ENCODE assay signal across 10 mouse cellular contexts in the genomic region with DNA sequence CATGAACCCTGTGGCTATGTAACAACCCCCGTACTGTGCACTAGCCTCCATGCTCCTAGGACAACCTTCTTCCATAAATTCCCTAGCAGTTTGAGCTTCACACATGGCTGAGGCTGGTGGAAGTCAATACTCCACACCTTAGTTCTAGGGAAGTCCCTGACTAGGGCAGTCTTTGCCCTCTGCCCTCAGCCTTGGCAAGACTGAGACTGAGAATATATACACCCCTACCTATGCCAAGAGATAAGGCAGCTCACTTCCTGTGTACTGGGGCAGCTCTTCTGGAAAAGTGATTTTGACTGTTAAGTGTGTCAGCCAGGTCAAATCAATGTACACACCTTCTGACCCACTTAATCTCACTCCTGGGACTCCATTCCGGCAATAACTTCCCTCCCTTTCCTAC. TPM values are rescaled to one million over a fixed set of nuclear protein-coding genes. Genes with fewer than 3 reads are reported as not detected.
A peak's percentile ranks its signal among the peaks of the same experiment; 100 is the strongest.
DNase-seq lines count a peak whose midpoint lies in the region; ATAC-seq and TF ChIP-seq lines count a peak whose summit lies in the region.
"Had no signal": no experiment of that assay in that cellular context is flagged by ENCODE, and none has a peak within 500 bp of the region (broad histone marks: within the 10 kb centered on the region; RNA-seq: fewer than 3 reads in every experiment).

No protein-coding gene starts in this region.

- no peak for TF ChIP-seq CTCF in G1E (IDR thresholded peaks at IDR 0.05; ENCODE audit: low read depth, low read length)

- DNase-seq in kidney, adult 11 months = no peak
- DNase-seq in G1E (ENCODE audit: low spot score) (no peak), adipocyte (ENCODE audit: low spot score) (no peak)
- DNase-seq in naive thymus-derived CD4-positive, alpha-beta T cell, adult 2 months (ENCODE audit: low read depth) = peak; percentile 67
- DNase-seq: right cerebral cortex, adult 18-20 months had no signal

- ATAC-seq in kidney, embryonic 14.5 days (ENCODE audit: low FRiP score, low TSS enrichment) = peak; percentile 39; the same call in 1 of the 2 replicates
- ATAC-seq in G1E (ENCODE audit: extremely low read depth, insufficient number of reproducible peaks, low FRiP score, poor library complexity, severe bottlenecking) = 0 out of 2 replicates have a peak, but pooled peaks have one; percentile 25
- ATAC-seq in intestine, embryonic 16.5 days = peak; percentile 91
- ATAC-seq in cerebellum, adult (ENCODE audit: insufficient number of reproducible peaks, low FRiP score, low TSS enrichment) = no peak

- 19% methylated on average over 2 of the region's 2 CpGs for WGBS in kidney, embryonic 14.5 days
- WGBS in intestine, embryonic 16.5 days = 47% methylated on average over 2 of the region's 2 CpGs

- no peak overlapping the region for H3K4me3 ChIP-seq in kidney, embryonic 14.5 days (ENCODE audit: low read length)
- no peak overlapping the region for H3K4me3 ChIP-seq in G1E (ENCODE audit: low read depth, low read length)
- no peak overlapping the region for H3K4me3 ChIP-seq in intestine, embryonic 16.5 days (ENCODE audit: low read length)
- H3K4me3 ChIP-seq: limb, embryonic 12.5 days had no signal

- H3K27ac ChIP-seq in kidney, embryonic 14.5 days (ENCODE audit: low read depth, low read length) = no peak overlapping the region
- H3K27ac ChIP-seq in intestine, embryonic 16.5 days (ENCODE audit: low read length) = peak overlapping the region; percentile 12
- H3K27ac ChIP-seq: limb, embryonic 12.5 days had no signal

- no peaks in the 10 kb centered on the region for H3K9me3 ChIP-seq in kidney, embryonic 14.5 days (ENCODE audit: control insufficient read depth, low read length)
- H3K9me3 ChIP-seq in G1E (replicated peaks) = no peaks in the 10 kb centered on the region
- no peaks in the 10 kb centered on the region for H3K9me3 ChIP-seq in intestine, embryonic 16.5 days (ENCODE audit: control insufficient read depth, low read length)
- H3K9me3 ChIP-seq: limb, embryonic 12.5 days had no signal

- H3K4me2 ChIP-seq in kidney, embryonic 14.5 days (replicated peaks; ENCODE audit: low read depth, low read length) = no peak overlapping the region
- H3K4me2 ChIP-seq in intestine, embryonic 16.5 days (ENCODE audit: low read depth, low read length) = no peak overlapping the region
- H3K4me2 ChIP-seq: limb, embryonic 12.5 days had no signal

- H3K9ac ChIP-seq in kidney, embryonic 14.5 days (ENCODE audit: low read depth, low read length) = no peak overlapping the region
- H3K9ac ChIP-seq in intestine, embryonic 16.5 days (ENCODE audit: low read depth, low read length) = no peak overlapping the region
- H3K9ac ChIP-seq: limb, embryonic 12.5 days had no signal

- peaks cover 6% of the 10 kb centered on the region; the same call in 1 of the 2 replicates for H3K36me3 ChIP-seq in kidney, embryonic 14.5 days (ENCODE audit: control insufficient read depth, insufficient read depth, low read length)
- peaks cover 81% of the 10 kb centered on the region for H3K36me3 ChIP-seq in G1E (replicated peaks)
- no peaks in the 10 kb centered on the region for H3K36me3 ChIP-seq in intestine, embryonic 16.5 days (ENCODE audit: control insufficient read depth, insufficient read depth, low read length)

- peaks cover 45% of the 10 kb centered on the region for H3K4me1 ChIP-seq in kidney, embryonic 14.5 days (ENCODE audit: control insufficient read depth, insufficient read depth, low read length)
- H3K4me1 ChIP-seq in G1E (ENCODE audit: insufficient read depth, low read depth, low read length) = peaks cover 68% of the 10 kb centered on the region
- peaks cover 52% of the 10 kb centered on the region for H3K4me1 ChIP-seq in intestine, embryonic 16.5 days (ENCODE audit: control insufficient read depth, insufficient read depth, low read length)

- no peaks in the 10 kb centered on the region for H3K27me3 ChIP-seq in kidney, embryonic 14.5 days (ENCODE audit: control insufficient read depth, insufficient read depth, low read length)
- H3K27me3 ChIP-seq in G1E (ENCODE audit: insufficient read depth, low read length) = no peaks in the 10 kb centered on the region
- H3K27me3 ChIP-seq in intestine, embryonic 16.5 days (replicated peaks; ENCODE audit: control insufficient read depth, insufficient read depth, low read length) = no peaks in the 10 kb centered on the region
- H3K27me3 ChIP-seq: limb, embryonic 12.5 days had no signal

RNA-seq across cellular contexts. Expression of a gene that starts 34.0 kb away (rescaled TPM):
- 0.57 and 0.65 TPM in 2 replicates for polyA plus RNA-seq in kidney, embryonic 14.5 days (2014; fragmentation: Nextera tagmentation; extraction: Ambion mirVana)
- not detected in 2 replicates for total RNA-seq in G1E (2014; fragmentation: Nextera tagmentation)
- 0.12 and 0.27 TPM in 2 replicates for total RNA-seq in G1E (2017)
- polyA plus RNA-seq in G1E (2012) = 0.06 and 0.07 TPM in 2 replicates
- polyA plus RNA-seq in intestine, embryonic 16.5 days (2015; fragmentation: Nextera tagmentation; extraction: Ambion mirVana) = 0.11 and 0.13 TPM in 2 replicates
- total RNA-seq: granulocyte monocyte progenitor cell, adult 5-6 weeks had no signal

RNA-seq across cellular contexts. Expression of a gene that starts 39.6 kb away (rescaled TPM):
- polyA plus RNA-seq in kidney, embryonic 14.5 days (2014; fragmentation: Nextera tagmentation; extraction: Ambion mirVana) = 67.4 and 118 TPM in 2 replicates
- total RNA-seq in G1E (2014; fragmentation: Nextera tagmentation) = 32.3 and 36.3 TPM in 2 replicates
- 23.4 and 27.2 TPM in 2 replicates for total RNA-seq in G1E (2017)
- 7.5 and 10.3 TPM in 2 replicates for polyA plus RNA-seq in G1E (2012)
- polyA plus RNA-seq in intestine, embryonic 16.5 days (2015; fragmentation: Nextera tagmentation; extraction: Ambion mirVana) = 65.0 and 65.6 TPM in 2 replicates
